Mouse (Mus musculus): ENCODE measurements around the gene Gtf3a. TPM values are rescaled to one million over a fixed set of nuclear protein-coding genes. Genes with fewer than 3 reads are reported as not detected.

The Gtf3a gene
- total and polyA plus RNA-seq, 2 experiments from 2014 or later: 71.5 to 94.0 TPM

GRCm38 (mm10) chr5:146973858-146974780, 25.7 kb downstream of the Gtf3a start:
- no peak overlapping the region for H3K4me3 ChIP-seq (ENCODE audit: low read length)
- H3K4me1 ChIP-seq (ENCODE audit: insufficient read depth, low read length): no peaks in the 10 kb centered on the region
- no peak for TF ChIP-seq CTCF (IDR thresholded peaks at IDR 0.05; ENCODE audit: low read depth)
- no peak for ATAC-seq
- WGBS: 74% methylated on average over 25 of the region's 25 CpGs
- H3K4me2 ChIP-seq (ENCODE audit: low read depth, low read length): no peak overlapping the region
- no peaks in the 10 kb centered on the region for H3K27me3 ChIP-seq (ENCODE audit: insufficient read depth, low read length)
- DNase-seq (ENCODE audit: low spot score): no peak
- no peaks in the 10 kb centered on the region for H3K9me3 ChIP-seq (ENCODE audit: low read length)
- H3K9ac ChIP-seq (replicated peaks; ENCODE audit: low read length): no peak overlapping the region
- no peak overlapping the region for H3K27ac ChIP-seq
- no peaks in the 10 kb centered on the region for H3K36me3 ChIP-seq (ENCODE audit: insufficient read depth, low read length)

DNA sequence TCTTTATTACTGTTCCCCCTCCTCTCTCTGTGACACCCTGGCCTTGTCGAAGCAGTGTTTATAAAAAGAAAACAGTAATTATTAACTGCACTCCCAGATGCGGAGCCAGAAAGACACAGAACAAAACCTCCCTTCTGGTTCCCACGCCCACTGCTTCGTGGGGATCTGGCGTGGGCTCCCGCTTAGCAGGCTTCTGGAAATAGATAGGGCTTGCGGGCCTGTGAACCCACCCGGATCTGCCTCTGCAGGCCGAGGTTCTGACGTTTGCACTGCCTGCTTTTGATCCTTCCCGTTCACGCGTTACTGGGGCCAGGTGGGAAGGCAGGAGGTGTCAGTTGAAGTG, 26.3 kb downstream of the Gtf3a start:
- Histone ChIP-seq H3K9ac (replicated peaks; ENCODE audit: low read length) (no peak overlapping the region), H3K36me3 (ENCODE audit: insufficient read depth, low read length) (no peaks in the 10 kb centered on the region), H3K4me3 (ENCODE audit: low read length) (no peak overlapping the region), H3K27me3 (ENCODE audit: insufficient read depth, low read length) (no peaks in the 10 kb centered on the region), H3K4me1 (ENCODE audit: insufficient read depth, low read length) (no peaks in the 10 kb centered on the region), H3K9me3 (ENCODE audit: low read length) (no peaks in the 10 kb centered on the region), H3K27ac (no peak overlapping the region), H3K4me2 (ENCODE audit: low read depth, low read length) (no peak overlapping the region)
- WGBS: 60% methylated on average over 13 of the region's 13 CpGs
- TF ChIP-seq CTCF (IDR thresholded peaks at IDR 0.05; ENCODE audit: low read depth): no peak
- DNase-seq (ENCODE audit: low spot score): no peak
- ATAC-seq: no peak

DNA sequence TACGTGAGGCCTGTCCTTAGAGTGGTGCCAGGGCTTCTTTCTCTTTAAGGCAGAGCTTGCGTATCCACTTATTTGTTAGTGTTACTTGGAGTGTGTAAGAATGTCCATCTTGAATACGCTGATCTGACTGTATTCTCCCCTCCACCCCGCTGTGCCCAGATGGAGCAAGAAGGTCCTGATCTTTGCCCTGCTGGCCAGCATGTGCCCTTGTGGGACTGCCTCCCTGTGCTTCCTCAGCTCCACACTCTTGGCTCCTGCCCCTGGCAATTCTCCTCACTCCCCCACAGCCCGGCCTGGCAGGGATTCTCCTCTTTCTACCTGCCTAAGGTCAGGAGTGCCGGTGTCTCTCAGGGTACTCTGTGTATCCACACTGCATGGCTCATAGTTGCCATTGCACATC, 32.9 kb downstream of the Gtf3a start:
- TF ChIP-seq CTCF (IDR thresholded peaks at IDR 0.05; ENCODE audit: low read depth): no peak
- no peak overlapping the region for H3K4me3 ChIP-seq (ENCODE audit: low read length)
- no peaks in the 10 kb centered on the region for H3K4me1 ChIP-seq (ENCODE audit: insufficient read depth, low read length)
- H3K27ac ChIP-seq: no peak overlapping the region
- H3K36me3 ChIP-seq (ENCODE audit: insufficient read depth, low read length): no peaks in the 10 kb centered on the region
- H3K27me3 ChIP-seq (ENCODE audit: insufficient read depth, low read length): no peaks in the 10 kb centered on the region
- DNase-seq (ENCODE audit: low spot score) (no peak), ATAC-seq (no peak)
- H3K9me3 ChIP-seq (ENCODE audit: low read length): no peaks in the 10 kb centered on the region
- 84% methylated on average over 6 of the region's 6 CpGs for WGBS
- no peak overlapping the region for H3K4me2 ChIP-seq (ENCODE audit: low read depth, low read length)
- no peak overlapping the region for H3K9ac ChIP-seq (replicated peaks; ENCODE audit: low read length)

- peak; percentile 93 for TF ChIP-seq CTCF (IDR thresholded peaks at IDR 0.05; ENCODE audit: low read depth)
- Histone ChIP-seq H3K4me2 (ENCODE audit: low read depth, low read length) (no peak overlapping the region), H3K9me3 (ENCODE audit: low read length) (no peaks in the 10 kb centered on the region), H3K4me3 (ENCODE audit: low read length) (no peak overlapping the region), H3K4me1 (ENCODE audit: insufficient read depth, low read length) (no peaks in the 10 kb centered on the region), H3K27ac (no peak overlapping the region), H3K36me3 (ENCODE audit: insufficient read depth, low read length) (no peaks in the 10 kb centered on the region), H3K27me3 (ENCODE audit: insufficient read depth, low read length) (no peaks in the 10 kb centered on the region), H3K9ac (replicated peaks; ENCODE audit: low read length) (no peak overlapping the region)
- DNase-seq (ENCODE audit: low spot score) (peak; percentile 79), ATAC-seq (peak; percentile 52)
- 13% methylated on average over 8 of the region's 8 CpGs for WGBS
These were observed 34.8 kb downstream of the Gtf3a start for GRCm38 (mm10) chr5:146983216-146983615.

GRCm38 (mm10) chr5:146985725-146986433, 37.4 kb downstream of the Gtf3a start:
- H3K4me1 ChIP-seq (ENCODE audit: insufficient read depth, low read length): no peaks in the 10 kb centered on the region
- no peak for TF ChIP-seq CTCF (IDR thresholded peaks at IDR 0.05; ENCODE audit: low read depth)
- WGBS: 52% methylated on average over 21 of the region's 21 CpGs
- no peaks in the 10 kb centered on the region for H3K27me3 ChIP-seq (ENCODE audit: insufficient read depth, low read length)
- ATAC-seq (no peak), DNase-seq (ENCODE audit: low spot score) (peak; percentile 28)
- H3K9ac ChIP-seq (replicated peaks; ENCODE audit: low read length): no peak overlapping the region
- H3K27ac ChIP-seq: no peak overlapping the region
- H3K4me2 ChIP-seq (ENCODE audit: low read depth, low read length): peak overlapping the region; percentile 19
- H3K36me3 ChIP-seq (ENCODE audit: insufficient read depth, low read length): no peaks in the 10 kb centered on the region
- H3K4me3 ChIP-seq (ENCODE audit: low read length): no peak overlapping the region
- H3K9me3 ChIP-seq (ENCODE audit: low read length): no peaks in the 10 kb centered on the region

DNA sequence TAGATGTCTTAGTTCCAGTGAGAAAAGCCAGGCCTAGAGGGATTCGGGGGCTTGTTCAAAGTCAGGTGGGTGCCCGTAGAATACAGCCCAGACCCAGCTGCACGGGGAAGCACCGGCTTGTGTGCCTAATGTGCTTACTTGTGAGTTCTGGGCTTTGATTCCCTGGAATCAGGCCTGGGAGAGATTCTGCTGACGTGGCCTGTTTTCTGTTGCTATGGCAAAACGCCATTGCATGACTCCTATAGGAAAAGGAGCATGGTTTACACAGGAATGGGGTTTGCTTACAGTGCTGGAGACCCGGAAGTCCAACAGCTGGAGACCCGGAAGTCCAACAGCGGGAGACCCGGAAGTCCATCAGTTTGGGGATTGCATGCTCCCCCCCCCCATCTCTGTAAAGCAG, 39.1 kb downstream of the Gtf3a start:
- WGBS: 73% methylated on average over 10 of the region's 10 CpGs
- TF ChIP-seq CTCF (IDR thresholded peaks at IDR 0.05; ENCODE audit: low read depth): no peak
- no peak overlapping the region for H3K27ac ChIP-seq
- no peaks in the 10 kb centered on the region for H3K4me1 ChIP-seq (ENCODE audit: insufficient read depth, low read length)
- no peak overlapping the region for H3K9ac ChIP-seq (replicated peaks; ENCODE audit: low read length)
- no peaks in the 10 kb centered on the region for H3K9me3 ChIP-seq (ENCODE audit: low read length)
- H3K27me3 ChIP-seq (ENCODE audit: insufficient read depth, low read length): no peaks in the 10 kb centered on the region
- H3K4me2 ChIP-seq (ENCODE audit: low read depth, low read length): no peak overlapping the region
- no peak overlapping the region for H3K4me3 ChIP-seq (ENCODE audit: low read length)
- no peak for ATAC-seq
- peak; percentile 42 for DNase-seq (ENCODE audit: low spot score)
- no peaks in the 10 kb centered on the region for H3K36me3 ChIP-seq (ENCODE audit: insufficient read depth, low read length)

DNA sequence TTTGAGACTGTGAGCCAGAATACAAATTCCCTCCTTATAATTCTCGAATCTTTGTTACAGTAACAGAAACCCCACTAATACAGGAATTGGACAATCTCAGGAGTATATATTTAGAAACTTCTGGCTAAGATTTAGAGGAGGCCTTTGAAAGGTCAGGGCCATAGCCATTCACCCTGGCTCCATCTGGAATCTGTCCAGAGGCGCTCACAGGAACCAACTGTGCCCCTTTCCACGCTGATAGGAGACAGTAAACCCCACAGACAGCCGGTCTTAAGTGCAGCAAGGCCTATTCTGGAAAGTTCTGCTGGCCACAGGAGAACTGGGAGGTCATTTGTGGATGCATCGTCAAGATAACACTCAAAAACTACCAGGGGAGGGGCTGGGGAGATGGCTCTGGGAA, 40.6 kb downstream of the Gtf3a start:
- Histone ChIP-seq H3K9ac (replicated peaks; ENCODE audit: low read length) (no peak overlapping the region), H3K4me1 (ENCODE audit: insufficient read depth, low read length) (no peaks in the 10 kb centered on the region), H3K4me3 (ENCODE audit: low read length) (no peak overlapping the region), H3K27ac (no peak overlapping the region), H3K9me3 (ENCODE audit: low read length) (no peaks in the 10 kb centered on the region), H3K36me3 (ENCODE audit: insufficient read depth, low read length) (no peaks in the 10 kb centered on the region), H3K27me3 (ENCODE audit: insufficient read depth, low read length) (no peaks in the 10 kb centered on the region), H3K4me2 (ENCODE audit: low read depth, low read length) (no peak overlapping the region)
- TF ChIP-seq CTCF (IDR thresholded peaks at IDR 0.05; ENCODE audit: low read depth): no peak
- WGBS: 83% methylated on average over 5 of the region's 5 CpGs
- no peak for ATAC-seq
- no peak for DNase-seq (ENCODE audit: low spot score)

Data from hindbrain, postnatal 0 days (tissue).